Mouse (Mus musculus) cerebellum, adult 2 months (tissue): ENCODE measurements around the gene Selp.

Source experiments
- CTCF ChIP-seq: fragments of 200-500 bp; IDR thresholded peaks from 2 replicates; pipeline ENCODE4 v1.5.1; 2011; ENCODE audit warnings: low read depth, mild to moderate bottlenecking, control low read depth, low read length, moderate library complexity, borderline replicate concordance; ENCODE audit not compliant: insufficient read depth
- POLR2A ChIP-seq: fragments of 200-500 bp; IDR thresholded peaks from 2 replicates; pipeline ENCODE4 v1.6.1; 2011; ENCODE audit warnings: low read length, control low read depth, borderline replicate concordance; ENCODE audit not compliant: insufficient read depth

- TF ChIP-seq POLR2A: no peak
- no peak for TF ChIP-seq CTCF
These were observed 2.8 kb downstream of the Selp start for GRCm38 (mm10) chr1:164117869-164118268.
